Mouse (Mus musculus) small intestine, adult 10 weeks (tissue): ENCODE measurements around the gene Olfr285. TPM values are rescaled to one million over a fixed set of nuclear protein-coding genes. Genes with fewer than 3 reads are reported as not detected.

Experiments used
- polyA plus RNA-seq: library from polyadenylated mRNA; stranded (reverse); fragments of 350-450 nt; fragmentation: Illumina TruSeq; extraction: RNeasy Lipid Tissue Mini Kit (QIAGEN cat#74804); gene quantifications from one replicate; pipeline ENCODE4 v1.2.3, GENCODE M21; 2014; ENCODE audit warnings: low replicate concordance

Gene Olfr285
- polyA plus RNA-seq, result not detected

GRCm38 (mm10) chr15:98317177-98317724 is at the start of gene Olfr285:
Gene Olfr285 (minus strand): TSS chr15:98317353.

DNA sequence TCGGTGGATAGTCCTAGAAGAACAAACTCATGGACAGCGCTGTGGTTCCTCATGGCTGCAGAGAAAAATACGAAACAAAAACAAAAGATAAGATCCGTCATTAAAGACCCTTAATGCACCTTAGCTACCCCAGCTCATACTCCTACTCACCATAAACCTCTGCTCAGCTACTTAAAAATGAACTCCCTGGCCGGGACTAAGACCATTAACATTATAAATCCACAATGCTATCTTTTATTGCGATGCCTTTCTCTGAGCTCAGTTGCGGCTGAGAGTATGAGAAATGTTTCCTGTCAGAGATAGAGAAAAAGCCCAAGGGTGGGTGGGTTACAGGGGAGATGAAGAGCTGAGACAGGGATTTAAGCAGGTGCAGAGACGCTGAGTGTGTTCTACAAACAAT is 23.7 kb upstream of the Olfr285 start, which contains the start of gene Olfr284:
Olfr284 (minus strand) TSS at position 101 of the 400 bp plus-strand sequence.

DNA sequence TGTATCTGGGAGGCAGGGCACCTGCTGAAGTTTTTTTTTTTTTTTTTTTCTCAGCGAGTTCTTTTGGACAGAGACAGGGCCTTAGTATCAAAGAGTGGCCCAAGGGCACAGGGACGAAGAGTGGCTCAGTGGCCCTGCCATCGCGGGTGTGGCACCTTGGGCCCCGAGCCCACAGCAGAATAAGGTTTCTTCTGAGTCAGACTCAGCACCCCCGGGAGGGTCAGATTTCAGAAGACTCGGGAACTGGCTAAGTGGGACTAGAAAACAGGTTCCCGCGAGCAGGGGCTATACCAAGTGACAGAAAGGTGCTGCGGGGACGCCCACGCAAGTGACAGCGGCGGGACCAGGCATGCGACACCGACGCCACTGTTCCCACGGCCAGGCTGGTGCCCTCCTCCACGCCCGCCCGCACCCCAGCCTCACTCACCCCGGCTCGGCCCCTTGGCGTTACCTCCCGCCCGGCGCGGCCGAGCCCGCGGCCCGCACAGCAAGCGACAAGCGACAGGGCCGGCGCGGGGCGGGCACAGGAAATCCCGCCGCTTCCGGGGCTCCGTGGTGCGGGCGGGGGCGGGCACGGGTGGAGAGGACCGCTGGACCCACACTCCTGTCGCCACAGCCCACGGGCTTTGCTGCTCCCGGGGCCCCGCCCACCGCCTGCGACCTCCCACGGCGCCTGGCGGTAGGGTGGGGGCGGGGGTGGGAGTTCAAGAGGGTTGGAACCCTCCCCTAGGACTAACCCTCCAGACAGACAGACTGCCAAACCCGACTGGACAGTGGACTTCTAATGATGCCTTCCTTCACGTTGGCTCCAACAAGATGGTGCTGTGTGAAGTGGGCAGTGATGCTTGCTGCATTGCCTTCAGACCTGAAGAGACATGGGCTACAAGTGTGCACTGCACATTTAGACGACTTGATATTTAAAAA is 21.3 kb downstream of the Olfr285 start, which contains the start of gene Zfp641:
Zfp641 (minus strand) TSS at position 534 of the 924 bp plus-strand sequence.

Other genes starting within 250 kb of the Olfr285 start
- 1.2 TPM for gene Pfkm, start 224.8 kb downstream of the Olfr285 start, polyA plus RNA-seq
- 24.5 TPM for gene Senp1, start 223.6 kb downstream of the Olfr285 start, polyA plus RNA-seq
- gene Asb8, start 151.7 kb downstream of the Olfr285 start, polyA plus RNA-seq, result 21.4 TPM
- not detected for gene Ccdc184, start 150.2 kb downstream of the Olfr285 start, polyA plus RNA-seq
- gene Olfr288, start 121.8 kb downstream of the Olfr285 start, polyA plus RNA-seq, result not detected
- gene Gm44579, start 96.4 kb downstream of the Olfr285 start, polyA plus RNA-seq, result not detected
- gene Olfr287, start 96.3 kb downstream of the Olfr285 start, polyA plus RNA-seq, result not detected
- gene Olfr286, start 82.9 kb downstream of the Olfr285 start, polyA plus RNA-seq, result not detected
- gene H1fnt, start 60.1 kb downstream of the Olfr285 start, polyA plus RNA-seq, result not detected
- 0.63 TPM for gene Zfp641, start 21.2 kb downstream of the Olfr285 start, polyA plus RNA-seq
- gene Olfr284, start 23.6 kb upstream of the Olfr285 start, polyA plus RNA-seq, result not detected
- not detected for gene Olfr283, start 63.6 kb upstream of the Olfr285 start, polyA plus RNA-seq
- gene Olfr282, start 113.9 kb upstream of the Olfr285 start, polyA plus RNA-seq, result not detected
- gene Olfr281, start 135.2 kb upstream of the Olfr285 start, polyA plus RNA-seq, result not detected
- not detected for gene OR5BS1P, start 152.5 kb upstream of the Olfr285 start, polyA plus RNA-seq
- not detected for gene Lalba, start 165.4 kb upstream of the Olfr285 start, polyA plus RNA-seq
- not detected for gene Olfr279, start 175.0 kb upstream of the Olfr285 start, polyA plus RNA-seq
- 28.5 TPM for gene Kansl2, start 216.9 kb upstream of the Olfr285 start, polyA plus RNA-seq